Mouse (Mus musculus): ENCODE data around the gene Btnl4. TPM values are rescaled to one million over a fixed set of nuclear protein-coding genes. Genes with fewer than 3 reads are reported as not detected.
"Not testable (repeated sequence)": the region's sequence is repeated elsewhere in the genome, so short reads cannot be mapped to it uniquely, and the experiment has no call there.

Gene Btnl4
- total RNA-seq, 1 experiment: not detected

GRCm38 (mm10) chr17:34470491-34470890, 6.6 kb downstream of the Btnl4 start:
- TF ChIP-seq ZC3H11A (IDR thresholded peaks at IDR 0.05; ENCODE audit: borderline replicate concordance, low read depth, low read length) (no peak), MAFK (IDR thresholded peaks at IDR 0.05; ENCODE audit: insufficient read depth, low read depth, low read length) (no peak), ZNF384 (IDR thresholded peaks at IDR 0.05; ENCODE audit: low read depth, low read length) (no peak), HCFC1 (IDR thresholded peaks at IDR 0.05; ENCODE audit: borderline replicate concordance, insufficient read depth, low read length) (no peak), CHD2 (IDR thresholded peaks at IDR 0.05; ENCODE audit: low read depth, low read length) (no peak)
- no peak overlapping the region for H3K4me3 ChIP-seq (ENCODE audit: insufficient read depth in 1 of 2, low read depth in 1 of 2, low read length in 2 of 2, poor library complexity in 1 of 2, severe bottlenecking in 1 of 2)
- no peaks in the 10 kb centered on the region for H3K4me1 ChIP-seq (ENCODE audit: control insufficient read depth in 2 of 2, insufficient read depth in 2 of 2, low read length in 2 of 2, poor library complexity in 1 of 2)
- H3K36me3 ChIP-seq (ENCODE audit: control insufficient read depth, insufficient read depth, low read length, poor library complexity, severe bottlenecking): no peaks in the 10 kb centered on the region
- in situ Hi-C loops (cut with MboI; ENCODE audit: low sequenced_read_pairs in 2 of 2, unreplicated experiment in 2 of 2): no loop called here
- H3K9me3 ChIP-seq (ENCODE audit: control insufficient read depth, insufficient read depth, low read depth, low read length): no peaks in the 10 kb centered on the region
- no peak overlapping the region for H3K9ac ChIP-seq (ENCODE audit: insufficient read depth, low read depth, low read length, poor library complexity, severe bottlenecking)
- DNase-seq (ENCODE audit: low read depth, low spot score): no peak
- no peak overlapping the region for H3K27ac ChIP-seq (ENCODE audit: insufficient read depth, low read depth, low read length, poor library complexity, severe bottlenecking)

DNA sequence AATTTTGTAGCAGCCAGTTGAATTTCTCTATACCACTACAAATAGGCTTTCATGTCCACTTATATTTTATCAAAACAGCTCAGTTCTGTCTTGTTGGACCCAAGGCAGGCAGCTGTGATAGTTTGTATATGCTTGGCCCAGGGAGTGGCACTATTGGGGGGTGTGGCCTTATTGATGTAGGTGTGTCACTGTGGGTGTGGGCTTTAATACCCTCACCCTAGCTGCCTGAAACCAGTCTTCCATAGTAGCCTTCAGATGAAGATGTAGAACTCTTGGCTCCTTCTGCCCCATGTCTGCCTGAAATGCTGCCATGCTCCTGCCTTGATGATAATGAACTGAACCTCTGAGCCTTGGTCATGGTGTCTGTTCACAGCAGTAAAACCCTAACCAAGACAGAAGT, 11.2 kb downstream of the Btnl4 start:
- DNase-seq (ENCODE audit: low read depth, low spot score): not testable (repeated sequence)

DNA sequence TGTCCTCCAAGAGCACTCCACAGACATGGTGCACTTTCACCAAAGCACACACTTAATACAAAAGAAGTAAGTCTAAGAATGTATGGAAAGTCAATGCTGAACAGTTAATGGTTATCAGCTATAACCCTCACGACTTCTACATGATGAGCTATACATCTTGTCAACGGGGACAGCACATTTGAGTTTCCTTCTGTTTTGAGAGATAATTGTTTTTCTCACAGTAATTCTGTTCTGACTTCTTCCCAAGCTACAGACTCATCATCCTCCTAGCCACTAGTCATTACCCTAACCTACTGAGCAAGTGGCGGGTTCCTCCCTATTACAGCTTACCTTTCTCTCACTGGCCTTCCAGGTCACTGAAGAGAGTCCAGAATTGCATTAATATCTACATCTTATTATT, 17.9 kb downstream of the Btnl4 start:
- no peak overlapping the region for H3K9ac ChIP-seq (ENCODE audit: insufficient read depth, low read depth, low read length, poor library complexity, severe bottlenecking)
- no peak overlapping the region for H3K27ac ChIP-seq (ENCODE audit: insufficient read depth, low read depth, low read length, poor library complexity, severe bottlenecking)
- no peak overlapping the region for H3K4me3 ChIP-seq (ENCODE audit: insufficient read depth in 1 of 2, low read depth in 1 of 2, low read length in 2 of 2, poor library complexity in 1 of 2, severe bottlenecking in 1 of 2)
- DNase-seq (ENCODE audit: low read depth, low spot score): no peak
- TF ChIP-seq ZC3H11A (IDR thresholded peaks at IDR 0.05; ENCODE audit: borderline replicate concordance, low read depth, low read length): no peak
- TF ChIP-seq ZNF384 (IDR thresholded peaks at IDR 0.05; ENCODE audit: low read depth, low read length): no peak
- TF ChIP-seq CHD2 (IDR thresholded peaks at IDR 0.05; ENCODE audit: low read depth, low read length): no peak
- TF ChIP-seq MAFK (IDR thresholded peaks at IDR 0.05; ENCODE audit: insufficient read depth, low read depth, low read length): no peak
- no peak for TF ChIP-seq HCFC1 (IDR thresholded peaks at IDR 0.05; ENCODE audit: borderline replicate concordance, insufficient read depth, low read length)
- H3K9me3 ChIP-seq (ENCODE audit: control insufficient read depth, insufficient read depth, low read depth, low read length): no peaks in the 10 kb centered on the region
- H3K36me3 ChIP-seq (ENCODE audit: control insufficient read depth, insufficient read depth, low read length, poor library complexity, severe bottlenecking): no peaks in the 10 kb centered on the region
- no peaks in the 10 kb centered on the region for H3K4me1 ChIP-seq (ENCODE audit: control insufficient read depth in 2 of 2, insufficient read depth in 2 of 2, low read length in 2 of 2, poor library complexity in 1 of 2)
- in situ Hi-C loops (cut with MboI; ENCODE audit: low sequenced_read_pairs in 2 of 2, unreplicated experiment in 2 of 2): no loop called here

More for the DNA sequence above, 11.2 kb downstream of the Btnl4 start:
- H3K27ac ChIP-seq (ENCODE audit: insufficient read depth, low read depth, low read length, poor library complexity, severe bottlenecking); H3K9ac ChIP-seq (ENCODE audit: insufficient read depth, low read depth, low read length, poor library complexity, severe bottlenecking); H3K4me3 ChIP-seq (ENCODE audit: insufficient read depth in 1 of 2, low read depth in 1 of 2, low read length in 2 of 2, poor library complexity in 1 of 2, severe bottlenecking in 1 of 2); in situ Hi-C loops (cut with MboI; ENCODE audit: low sequenced_read_pairs in 2 of 2, unreplicated experiment in 2 of 2); H3K36me3 ChIP-seq (ENCODE audit: control insufficient read depth, insufficient read depth, low read length, poor library complexity, severe bottlenecking); H3K4me1 ChIP-seq (ENCODE audit: control insufficient read depth in 2 of 2, insufficient read depth in 2 of 2, low read length in 2 of 2, poor library complexity in 1 of 2); H3K9me3 ChIP-seq (ENCODE audit: control insufficient read depth, insufficient read depth, low read depth, low read length): not testable (repeated sequence)

GRCm38 (mm10) chr17:34457668-34458067, 19.4 kb downstream of the Btnl4 start:
- Histone ChIP-seq H3K9me3 (ENCODE audit: control insufficient read depth, insufficient read depth, low read depth, low read length) (no peaks in the 10 kb centered on the region), H3K4me3 (ENCODE audit: insufficient read depth in 1 of 2, low read depth in 1 of 2, low read length in 2 of 2, poor library complexity in 1 of 2, severe bottlenecking in 1 of 2) (no peak overlapping the region), H3K36me3 (ENCODE audit: control insufficient read depth, insufficient read depth, low read length, poor library complexity, severe bottlenecking) (no peaks in the 10 kb centered on the region), H3K9ac (ENCODE audit: insufficient read depth, low read depth, low read length, poor library complexity, severe bottlenecking) (no peak overlapping the region), H3K4me1 (ENCODE audit: control insufficient read depth in 2 of 2, insufficient read depth in 2 of 2, low read length in 2 of 2, poor library complexity in 1 of 2) (no peaks in the 10 kb centered on the region), H3K27ac (ENCODE audit: insufficient read depth, low read depth, low read length, poor library complexity, severe bottlenecking) (no peak overlapping the region)
- no peak for TF ChIP-seq MAFK (IDR thresholded peaks at IDR 0.05; ENCODE audit: insufficient read depth, low read depth, low read length)
- no peak for TF ChIP-seq ZNF384 (IDR thresholded peaks at IDR 0.05; ENCODE audit: low read depth, low read length)
- no peak for TF ChIP-seq HCFC1 (IDR thresholded peaks at IDR 0.05; ENCODE audit: borderline replicate concordance, insufficient read depth, low read length)
- TF ChIP-seq ZC3H11A (IDR thresholded peaks at IDR 0.05; ENCODE audit: borderline replicate concordance, low read depth, low read length): no peak
- TF ChIP-seq CHD2 (IDR thresholded peaks at IDR 0.05; ENCODE audit: low read depth, low read length): no peak
- in situ Hi-C loops (cut with MboI; ENCODE audit: low sequenced_read_pairs in 2 of 2, unreplicated experiment in 2 of 2): no loop called here
- no peak for DNase-seq (ENCODE audit: low read depth, low spot score)

DNA sequence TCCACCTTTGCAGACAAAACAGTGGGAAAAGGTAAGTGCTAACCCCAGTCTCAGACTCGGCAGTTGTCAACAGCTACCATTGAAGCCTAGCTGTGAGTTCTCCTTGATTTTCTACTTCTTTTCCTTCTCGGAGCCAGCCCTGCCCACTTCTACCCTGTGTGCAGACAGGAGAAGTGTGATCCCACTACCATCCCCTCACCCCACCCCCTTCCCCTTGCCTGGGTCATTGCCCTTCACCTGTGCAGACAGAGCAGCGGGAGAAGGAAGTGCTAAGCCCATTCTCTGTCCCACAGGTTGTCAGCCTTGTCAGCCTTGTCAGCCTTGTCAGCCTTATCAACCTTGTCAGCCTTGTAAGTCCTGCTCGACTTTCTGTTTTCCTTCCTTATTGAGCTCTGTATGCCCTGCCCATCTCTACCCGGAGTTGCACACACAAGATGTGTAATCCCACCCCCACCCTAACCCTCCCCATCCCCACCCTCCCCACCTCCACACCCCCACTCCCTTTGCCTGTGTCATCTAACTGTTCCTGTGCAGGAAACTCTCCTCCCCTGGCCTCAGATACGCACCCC, 28.6 kb downstream of the Btnl4 start:
- Histone ChIP-seq H3K27ac (ENCODE audit: insufficient read depth, low read depth, low read length, poor library complexity, severe bottlenecking) (no peak overlapping the region), H3K4me3 (ENCODE audit: insufficient read depth in 1 of 2, low read depth in 1 of 2, low read length in 2 of 2, poor library complexity in 1 of 2, severe bottlenecking in 1 of 2) (no peak overlapping the region), H3K36me3 (ENCODE audit: control insufficient read depth, insufficient read depth, low read length, poor library complexity, severe bottlenecking) (no peaks in the 10 kb centered on the region), H3K4me1 (ENCODE audit: control insufficient read depth in 2 of 2, insufficient read depth in 2 of 2, low read length in 2 of 2, poor library complexity in 1 of 2) (peaks cover 0 to 10% of the 10 kb centered on the region in 2 experiments; a peak in 3 of 4 replicates), H3K9me3 (ENCODE audit: control insufficient read depth, insufficient read depth, low read depth, low read length) (no peaks in the 10 kb centered on the region), H3K9ac (ENCODE audit: insufficient read depth, low read depth, low read length, poor library complexity, severe bottlenecking) (no peak overlapping the region)
- no peak for DNase-seq (ENCODE audit: low read depth, low spot score)
- in situ Hi-C loops (cut with MboI; ENCODE audit: low sequenced_read_pairs in 2 of 2, unreplicated experiment in 2 of 2): no loop called here
- TF ChIP-seq CHD2 (IDR thresholded peaks at IDR 0.05; ENCODE audit: low read depth, low read length) (no peak), ZC3H11A (IDR thresholded peaks at IDR 0.05; ENCODE audit: borderline replicate concordance, low read depth, low read length) (no peak), ZNF384 (IDR thresholded peaks at IDR 0.05; ENCODE audit: low read depth, low read length) (no peak), HCFC1 (IDR thresholded peaks at IDR 0.05; ENCODE audit: borderline replicate concordance, insufficient read depth, low read length) (no peak), MAFK (IDR thresholded peaks at IDR 0.05; ENCODE audit: insufficient read depth, low read depth, low read length) (no peak)

Measured in ES-E14 (cell line).